Mouse (Mus musculus): ENCODE measurements around the gene Grik5. TPM values are rescaled to one million over a fixed set of nuclear protein-coding genes. Genes with fewer than 3 reads are reported as not detected.

Grik5 gene
- total RNA-seq (2021): 15.4 and 22.6 TPM in 2 replicates
- long read RNA-seq, partial matches to known transcripts: 9 of 16 reads
- long read RNA-seq, other reads (novel, unspliced or antisense): 5 of 16 reads

GRCm38 (mm10) chr7:25071979-25072715 lies at the start of gene Grik5, which contains the start of gene Zfp574:
Gene Grik5, minus strand, starts transcription at chr7:25072346.
Gene Zfp574, plus strand, starts transcription at chr7:25072567.
- DNase-seq: no peak

GRCm38 (mm10) chr7:25121240-25121786 lies 49.2 kb upstream of the Grik5 start:
- no peak for DNase-seq

- DNase-seq: peak; percentile 21
Measured at GRCm38 (mm10) chr7:25120061-25120834, 48.1 kb upstream of the Grik5 start.

GRCm38 (mm10) chr7:25112956-25113603 lies 40.9 kb upstream of the Grik5 start:
- no peak for DNase-seq

- DNase-seq: no peak
Measured at GRCm38 (mm10) chr7:25112178-25112955, 40.2 kb upstream of the Grik5 start.

GRCm38 (mm10) chr7:25110336-25110735 lies 38.2 kb upstream of the Grik5 start:
- no peak for DNase-seq

- no peak for DNase-seq
Measured at GRCm38 (mm10) chr7:25109355-25109754, 37.2 kb upstream of the Grik5 start.

GRCm38 (mm10) chr7:25106790-25107502 lies 34.8 kb upstream of the Grik5 start:
- no peak for DNase-seq

- DNase-seq: peak; percentile 80
Measured at GRCm38 (mm10) chr7:25105411-25106160, 33.4 kb upstream of the Grik5 start.

GRCm38 (mm10) chr7:25099581-25099980 lies 27.4 kb upstream of the Grik5 start:
- no peak for DNase-seq

- no peak for DNase-seq
Measured at GRCm38 (mm10) chr7:25098169-25098568, 26.0 kb upstream of the Grik5 start.

- DNase-seq: no peak
Measured at GRCm38 (mm10) chr7:25089875-25090274, 17.7 kb upstream of the Grik5 start.

- no peak for DNase-seq
Measured at GRCm38 (mm10) chr7:25088968-25089367, 16.8 kb upstream of the Grik5 start.

- no peak for DNase-seq
Measured at GRCm38 (mm10) chr7:25088531-25088930, 16.4 kb upstream of the Grik5 start.

GRCm38 (mm10) chr7:25087972-25088371 lies 15.8 kb upstream of the Grik5 start:
- no peak for DNase-seq

- no peak for DNase-seq
Measured at GRCm38 (mm10) chr7:25087256-25087912, 15.2 kb upstream of the Grik5 start.

GRCm38 (mm10) chr7:25086656-25087055 lies 14.5 kb upstream of the Grik5 start:
- DNase-seq: no peak

GRCm38 (mm10) chr7:25084621-25085020 lies 12.5 kb upstream of the Grik5 start:
- DNase-seq: no peak

- DNase-seq: no peak
Measured at GRCm38 (mm10) chr7:25082510-25082909, 10.4 kb upstream of the Grik5 start.

- no peak for DNase-seq
Measured at GRCm38 (mm10) chr7:25080431-25080830, 8.3 kb upstream of the Grik5 start.

Measured in adrenal gland, postnatal 25 days (tissue).